Mouse (Mus musculus) midbrain, embryonic 16.5 days (tissue): ENCODE data around the gene Fgfr2. TPM values are rescaled to one million over a fixed set of nuclear protein-coding genes. Genes with fewer than 3 reads are reported as not detected.

ENCODE experiments used
- ATAC-seq: fragments of 200-750 bp; cut with Nextera tagmentation; 2 replicates; pipeline ENCODE4 v1.8.0; 2017; ENCODE audit warnings: moderate TSS enrichment
- H3K27ac ChIP-seq: fragments of 300-500 bp; sonication (generic); 2 replicates; pipeline ENCODE4 v1.5.1; 2014; ENCODE audit warnings: mild to moderate bottlenecking, low read length, mixed read lengths
- H3K27me3 ChIP-seq: fragments of 300-500 bp; sonication (generic); 2 replicates; pipeline ENCODE4 v1.6.1; 2014; ENCODE audit warnings: low read depth, low read length, mixed read lengths; ENCODE audit not compliant: control insufficient read depth, insufficient read depth
- H3K36me3 ChIP-seq: fragments of 300-500 bp; sonication (generic); 2 replicates; pipeline ENCODE4 v1.6.1; 2014; ENCODE audit warnings: mild to moderate bottlenecking, low read length, moderate library complexity, mixed read lengths; ENCODE audit not compliant: control insufficient read depth, insufficient read depth
- H3K4me1 ChIP-seq: fragments of 300-500 bp; sonication (generic); 2 replicates; pipeline ENCODE4 v1.6.1; 2014; ENCODE audit warnings: mild to moderate bottlenecking, low read length, mixed read lengths; ENCODE audit not compliant: control insufficient read depth, insufficient read depth
- H3K4me2 ChIP-seq: fragments of 300-500 bp; sonication (generic); 2 replicates; pipeline ENCODE4 v1.6.1; 2014; ENCODE audit warnings: mild to moderate bottlenecking, low read length, mixed read lengths
- H3K4me3 ChIP-seq: fragments of 300-500 bp; sonication (generic); 2 replicates; pipeline ENCODE4 v1.5.1; 2014; ENCODE audit warnings: low read depth, mild to moderate bottlenecking, low read length, moderate library complexity, mixed read lengths
- H3K9ac ChIP-seq: fragments of 300-500 bp; sonication (generic); 2 replicates; pipeline ENCODE4 v1.6.1; 2014; ENCODE audit warnings: low read depth, low read length, mixed read lengths
- H3K9me3 ChIP-seq: fragments of 300-500 bp; sonication (generic); replicated peaks from 2 replicates; pipeline ENCODE4 v1.6.1; 2014; ENCODE audit warnings: mild to moderate bottlenecking, low read length, mixed read lengths; ENCODE audit not compliant: control insufficient read depth, poor library complexity, severe bottlenecking
- WGBS: fragments of 180-500 bp; shearing (Covaris S2); extraction: QIAGEN DNeasy Blood & Tissue Kit; methylation state at CpG from one replicate; pipeline ENCODE4 v1.1.7; 2014; 5-methylcytosine and 5-hydroxymethylcytosine counted together
- polyA plus RNA-seq: library from polyadenylated mRNA; unstranded; fragments of >200 nt; fragmentation: Nextera tagmentation; extraction: Ambion mirVana; gene quantifications from 2 replicates; pipeline ENCODE4 v1.2.1, GENCODE M21; 2015

The Fgfr2 gene
- polyA plus RNA-seq, 1 experiment from 2014 or later: 23.8 TPM

DNA sequence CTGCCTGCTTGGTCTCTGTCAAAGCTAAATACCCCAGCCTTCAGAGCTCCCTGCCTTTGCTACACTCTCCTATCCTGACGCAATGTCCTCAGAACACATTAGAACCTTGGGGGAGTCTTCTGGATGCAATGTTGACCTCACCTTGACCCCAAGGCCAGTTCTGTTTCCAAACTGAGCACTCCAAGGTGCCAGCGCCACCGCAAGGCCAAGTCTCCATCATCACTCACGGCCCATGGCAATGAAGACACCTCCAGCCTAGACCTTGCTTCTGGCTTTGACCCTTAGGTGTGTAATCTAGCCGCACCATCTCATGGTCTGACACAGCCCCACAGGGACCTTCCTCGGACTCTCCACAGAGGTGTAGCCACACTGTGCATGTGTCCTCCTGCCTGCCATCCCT lies 2325.6 kb downstream of the Fgfr2 start:
- no peaks in the 10 kb centered on the region for H3K27me3 ChIP-seq
- H3K36me3 ChIP-seq: no peaks in the 10 kb centered on the region
- no peak overlapping the region for H3K4me3 ChIP-seq
- no peak overlapping the region for H3K9ac ChIP-seq
- no peak for ATAC-seq
- no peak overlapping the region for H3K27ac ChIP-seq
- no peaks in the 10 kb centered on the region for H3K9me3 ChIP-seq
- 94% methylated on average over 6 of the region's 6 CpGs for WGBS
- no peaks in the 10 kb centered on the region for H3K4me1 ChIP-seq
- H3K4me2 ChIP-seq: no peak overlapping the region

GRCm38 (mm10) chr7:130796786-130797185 lies 2326.4 kb downstream of the Fgfr2 start:
- H3K27ac ChIP-seq: no peak overlapping the region
- H3K9ac ChIP-seq: no peak overlapping the region
- ATAC-seq: no peak
- H3K4me1 ChIP-seq: no peaks in the 10 kb centered on the region
- no peaks in the 10 kb centered on the region for H3K27me3 ChIP-seq
- WGBS: 60% methylated on average over 8 of the region's 8 CpGs
- no peaks in the 10 kb centered on the region for H3K9me3 ChIP-seq
- no peaks in the 10 kb centered on the region for H3K36me3 ChIP-seq
- no peak overlapping the region for H3K4me3 ChIP-seq
- H3K4me2 ChIP-seq: no peak overlapping the region

DNA sequence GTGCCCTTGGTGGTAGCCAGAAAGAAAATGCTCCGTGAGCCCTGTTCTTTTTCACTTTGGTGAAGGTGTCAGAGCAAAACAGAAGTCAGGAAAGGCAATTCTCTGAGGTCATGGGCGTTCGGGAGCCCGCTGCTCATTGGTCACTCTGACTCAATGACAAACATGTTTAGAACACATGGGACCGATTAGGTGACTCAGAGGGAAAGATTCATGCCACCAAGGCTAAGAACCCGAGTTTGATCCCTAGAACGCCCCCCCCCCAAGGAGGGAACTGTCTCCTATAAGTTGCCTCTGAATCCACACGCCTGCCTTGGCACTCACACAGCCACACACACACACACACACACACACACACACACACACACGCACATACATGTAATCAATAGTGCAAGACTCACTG lies 2329.5 kb downstream of the Fgfr2 start:
- Histone ChIP-seq H3K4me1 (no peaks in the 10 kb centered on the region), H3K36me3 (no peaks in the 10 kb centered on the region), H3K9me3 (no peaks in the 10 kb centered on the region), H3K27ac (no peak overlapping the region), H3K27me3 (no peaks in the 10 kb centered on the region), H3K4me3 (no peak overlapping the region), H3K4me2 (no peak overlapping the region), H3K9ac (no peak overlapping the region)
- 80% methylated on average over 9 of the region's 9 CpGs for WGBS
- no peak for ATAC-seq

GRCm38 (mm10) chr7:130789456-130789855 lies 2333.7 kb downstream of the Fgfr2 start:
- no peak for ATAC-seq
- Histone ChIP-seq H3K27me3 (no peaks in the 10 kb centered on the region), H3K36me3 (no peaks in the 10 kb centered on the region), H3K4me3 (no peak overlapping the region), H3K4me2 (no peak overlapping the region), H3K27ac (no peak overlapping the region), H3K9ac (no peak overlapping the region), H3K9me3 (no peaks in the 10 kb centered on the region), H3K4me1 (no peaks in the 10 kb centered on the region)
- WGBS: 84% methylated on average over 7 of the region's 7 CpGs

GRCm38 (mm10) chr7:130788950-130789349 lies 2334.2 kb downstream of the Fgfr2 start:
- H3K36me3 ChIP-seq: no peaks in the 10 kb centered on the region
- H3K4me3 ChIP-seq: no peak overlapping the region
- H3K9ac ChIP-seq: no peak overlapping the region
- no peaks in the 10 kb centered on the region for H3K4me1 ChIP-seq
- no peak overlapping the region for H3K4me2 ChIP-seq
- WGBS: 90% methylated on average over 3 of the region's 3 CpGs
- H3K27ac ChIP-seq: no peak overlapping the region
- no peak for ATAC-seq
- H3K27me3 ChIP-seq: no peaks in the 10 kb centered on the region
- no peaks in the 10 kb centered on the region for H3K9me3 ChIP-seq

- no peak overlapping the region for H3K4me3 ChIP-seq
- no peaks in the 10 kb centered on the region for H3K4me1 ChIP-seq
- H3K27me3 ChIP-seq: no peaks in the 10 kb centered on the region
- no peaks in the 10 kb centered on the region for H3K36me3 ChIP-seq
- WGBS: 95% methylated on average over 4 of the region's 4 CpGs
- no peak overlapping the region for H3K9ac ChIP-seq
- H3K27ac ChIP-seq: no peak overlapping the region
- no peaks in the 10 kb centered on the region for H3K9me3 ChIP-seq
- no peak overlapping the region for H3K4me2 ChIP-seq
- no peak for ATAC-seq
These were observed 2335.6 kb downstream of the Fgfr2 start for GRCm38 (mm10) chr7:130787537-130787936.

- H3K4me3 ChIP-seq: no peak overlapping the region
- H3K4me1 ChIP-seq: no peaks in the 10 kb centered on the region
- H3K4me2 ChIP-seq: no peak overlapping the region
- no peaks in the 10 kb centered on the region for H3K27me3 ChIP-seq
- H3K36me3 ChIP-seq: no peaks in the 10 kb centered on the region
- 77% methylated on average over 5 of the region's 5 CpGs for WGBS
- H3K9me3 ChIP-seq: no peaks in the 10 kb centered on the region
- H3K27ac ChIP-seq: no peak overlapping the region
- no peak overlapping the region for H3K9ac ChIP-seq
- no peak for ATAC-seq
These were observed 2336.4 kb downstream of the Fgfr2 start for GRCm38 (mm10) chr7:130786708-130787107.

DNA sequence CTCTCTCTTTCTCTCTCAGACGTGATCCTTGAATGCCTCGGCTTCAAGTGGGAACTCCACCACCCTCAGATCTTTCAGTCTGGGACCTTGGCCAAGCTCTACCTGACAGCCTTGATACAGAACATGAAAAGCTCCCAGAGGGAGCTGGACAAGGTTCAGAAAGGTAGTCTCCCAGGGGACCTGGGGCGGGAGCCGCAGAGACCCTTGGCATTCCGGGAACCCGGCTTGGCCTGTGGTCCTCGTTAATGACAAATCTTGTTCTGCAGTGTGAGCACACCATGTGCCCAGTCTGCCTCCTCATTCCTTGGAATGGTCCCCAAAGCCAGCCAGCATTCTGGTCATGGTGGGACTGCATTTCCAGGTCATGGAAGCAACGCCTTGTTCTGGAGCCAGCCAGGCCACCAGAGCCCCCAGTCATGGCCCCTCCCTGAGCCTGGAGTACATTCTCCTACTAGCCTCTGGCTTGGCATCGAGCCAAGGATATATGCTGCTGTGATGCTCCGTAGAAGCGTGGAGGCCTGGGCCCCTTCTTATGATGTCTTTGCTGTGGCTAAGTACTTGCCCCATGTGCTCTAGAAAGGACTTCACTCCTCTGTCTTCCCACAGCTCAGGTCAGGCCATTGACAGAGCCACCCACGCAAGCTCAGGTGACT lies 2337.1 kb downstream of the Fgfr2 start:
- Histone ChIP-seq H3K4me1 (no peaks in the 10 kb centered on the region), H3K4me3 (no peak overlapping the region), H3K27ac (no peak overlapping the region), H3K27me3 (no peaks in the 10 kb centered on the region), H3K9me3 (no peaks in the 10 kb centered on the region), H3K36me3 (no peaks in the 10 kb centered on the region), H3K4me2 (no peak overlapping the region), H3K9ac (no peak overlapping the region)
- WGBS: 81% methylated on average over 12 of the region's 12 CpGs
- ATAC-seq: no peak

- Histone ChIP-seq H3K4me2 (no peak overlapping the region), H3K27ac (no peak overlapping the region), H3K36me3 (no peaks in the 10 kb centered on the region), H3K9ac (no peak overlapping the region), H3K4me3 (no peak overlapping the region), H3K4me1 (no peaks in the 10 kb centered on the region), H3K9me3 (no peaks in the 10 kb centered on the region), H3K27me3 (no peaks in the 10 kb centered on the region)
- WGBS: 86% methylated on average over 5 of the region's 5 CpGs
- ATAC-seq: no peak
These were observed 2340.6 kb downstream of the Fgfr2 start for GRCm38 (mm10) chr7:130782501-130783050.
